Mouse (Mus musculus): Measurements from ENCODE around the gene Zmynd8. TPM values are rescaled to one million over a fixed set of nuclear protein-coding genes. Genes with fewer than 3 reads are reported as not detected.

Gene Zmynd8
- total RNA-seq, 1 experiment: 49.7 TPM

DNA sequence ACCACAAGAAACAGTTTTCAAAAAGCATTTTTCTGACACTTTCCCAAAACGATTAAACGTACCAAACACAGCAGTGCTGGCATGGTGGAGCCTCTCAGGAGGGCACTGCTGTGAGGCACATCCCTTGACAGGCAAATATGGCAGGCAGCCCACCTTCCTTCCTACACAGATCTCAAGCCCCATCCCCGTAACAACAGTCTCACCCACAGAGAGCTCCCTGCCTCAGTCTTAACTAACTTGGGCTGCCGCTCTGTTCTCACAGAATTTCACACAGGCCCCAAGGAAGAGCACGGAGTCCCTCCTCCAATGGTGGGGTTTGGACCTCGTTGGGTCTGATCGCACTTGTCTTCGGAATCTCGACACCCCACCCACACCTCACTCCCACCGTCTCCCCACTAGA lies 56.6 kb downstream of the Zmynd8 start:
- no peak for DNase-seq (ENCODE audit: low read depth, low spot score)
- Histone ChIP-seq H3K9me3 (ENCODE audit: control insufficient read depth, insufficient read depth, low read depth, low read length) (no peaks in the 10 kb centered on the region), H3K4me3 (ENCODE audit: insufficient read depth in 1 of 2, low read depth in 1 of 2, low read length in 2 of 2, poor library complexity in 1 of 2, severe bottlenecking in 1 of 2) (no peak overlapping the region), H3K4me1 (ENCODE audit: control insufficient read depth in 2 of 2, insufficient read depth in 2 of 2, low read length in 2 of 2, poor library complexity in 1 of 2) (peaks cover 0 to 6% of the 10 kb centered on the region in 2 experiments; a peak in 1 of 4 replicates), H3K9ac (ENCODE audit: insufficient read depth, low read depth, low read length, poor library complexity, severe bottlenecking) (no peak overlapping the region), H3K27ac (ENCODE audit: insufficient read depth, low read depth, low read length, poor library complexity, severe bottlenecking) (no peak overlapping the region), H3K36me3 (ENCODE audit: control insufficient read depth, insufficient read depth, low read length, poor library complexity, severe bottlenecking) (peaks cover 87% of the 10 kb centered on the region)
- in situ Hi-C loops (cut with MboI; ENCODE audit: low sequenced_read_pairs in 2 of 2, unreplicated experiment in 2 of 2): no loop called here
- TF ChIP-seq MAFK (IDR thresholded peaks at IDR 0.05; ENCODE audit: insufficient read depth, low read depth, low read length) (no peak), CHD2 (IDR thresholded peaks at IDR 0.05; ENCODE audit: low read depth, low read length) (no peak), ZNF384 (IDR thresholded peaks at IDR 0.05; ENCODE audit: low read depth, low read length) (no peak)

DNA sequence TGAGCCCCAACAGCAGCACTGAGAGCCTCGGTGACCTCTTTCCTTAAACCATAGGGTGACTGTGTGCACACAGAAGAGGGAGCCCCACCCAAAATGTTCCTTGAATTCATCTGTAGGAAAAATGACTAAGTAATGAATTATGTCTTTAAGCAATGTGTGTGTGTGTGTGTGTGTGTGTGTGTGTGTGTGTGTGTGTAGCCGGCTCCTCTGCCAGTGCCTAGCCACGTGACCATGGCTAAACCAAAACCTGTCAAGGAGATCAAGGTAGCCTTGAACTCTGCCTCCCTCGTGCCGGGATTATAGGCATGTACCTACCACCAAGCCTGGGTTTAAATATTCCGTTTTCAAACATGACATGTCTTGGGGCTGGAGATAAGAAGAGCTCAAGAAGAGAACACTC lies 57.0 kb downstream of the Zmynd8 start:
- no peak overlapping the region for H3K4me3 ChIP-seq (ENCODE audit: insufficient read depth in 1 of 2, low read depth in 1 of 2, low read length in 2 of 2, poor library complexity in 1 of 2, severe bottlenecking in 1 of 2)
- H3K9ac ChIP-seq (ENCODE audit: insufficient read depth, low read depth, low read length, poor library complexity, severe bottlenecking): no peak overlapping the region
- TF ChIP-seq HCFC1 (IDR thresholded peaks at IDR 0.05; ENCODE audit: borderline replicate concordance, insufficient read depth, low read length) (no peak), CHD2 (IDR thresholded peaks at IDR 0.05; ENCODE audit: low read depth, low read length) (no peak), ZC3H11A (IDR thresholded peaks at IDR 0.05; ENCODE audit: borderline replicate concordance, low read depth, low read length) (no peak), ZNF384 (IDR thresholded peaks at IDR 0.05; ENCODE audit: low read depth, low read length) (no peak), MAFK (IDR thresholded peaks at IDR 0.05; ENCODE audit: insufficient read depth, low read depth, low read length) (no peak)
- H3K27ac ChIP-seq (ENCODE audit: insufficient read depth, low read depth, low read length, poor library complexity, severe bottlenecking): no peak overlapping the region
- no peak for DNase-seq (ENCODE audit: low read depth, low spot score)
- H3K36me3 ChIP-seq (ENCODE audit: control insufficient read depth, insufficient read depth, low read length, poor library complexity, severe bottlenecking): peaks cover 87% of the 10 kb centered on the region
- in situ Hi-C loops (cut with MboI; ENCODE audit: low sequenced_read_pairs in 2 of 2, unreplicated experiment in 2 of 2): no loop called here
- no peaks in the 10 kb centered on the region for H3K9me3 ChIP-seq (ENCODE audit: control insufficient read depth, insufficient read depth, low read depth, low read length)
- H3K4me1 ChIP-seq (ENCODE audit: control insufficient read depth in 2 of 2, insufficient read depth in 2 of 2, low read length in 2 of 2, poor library complexity in 1 of 2): peaks cover 0 to 6% of the 10 kb centered on the region in 2 experiments; a peak in 1 of 4 replicates

DNA sequence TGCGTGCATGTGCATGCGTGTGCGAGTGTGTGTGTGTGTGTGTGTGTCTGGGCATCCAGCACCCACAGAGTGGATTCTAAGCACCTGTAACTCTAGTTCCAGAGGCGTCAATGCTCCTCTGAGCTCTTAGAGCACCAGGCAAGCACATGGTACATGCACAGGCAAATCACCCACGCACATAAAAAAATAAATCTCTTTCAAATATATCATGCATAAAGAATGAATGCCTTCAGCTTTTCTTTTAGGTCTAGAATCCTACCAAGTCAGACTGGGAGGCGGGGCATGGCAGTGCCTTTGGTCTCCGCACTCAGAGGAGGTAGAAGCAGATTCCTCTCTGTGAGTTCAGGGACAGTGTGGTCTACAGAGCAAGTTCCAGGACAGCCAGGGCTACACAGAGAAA lies 58.0 kb downstream of the Zmynd8 start:
- H3K4me1 ChIP-seq (ENCODE audit: control insufficient read depth in 2 of 2, insufficient read depth in 2 of 2, low read length in 2 of 2, poor library complexity in 1 of 2): peaks cover 0 to 8% of the 10 kb centered on the region in 2 experiments; a peak in 1 of 4 replicates
- no peaks in the 10 kb centered on the region for H3K9me3 ChIP-seq (ENCODE audit: control insufficient read depth, insufficient read depth, low read depth, low read length)
- H3K27ac ChIP-seq (ENCODE audit: insufficient read depth, low read depth, low read length, poor library complexity, severe bottlenecking): no peak overlapping the region
- H3K9ac ChIP-seq (ENCODE audit: insufficient read depth, low read depth, low read length, poor library complexity, severe bottlenecking): no peak overlapping the region
- no peak overlapping the region for H3K4me3 ChIP-seq (ENCODE audit: insufficient read depth in 1 of 2, low read depth in 1 of 2, low read length in 2 of 2, poor library complexity in 1 of 2, severe bottlenecking in 1 of 2)
- DNase-seq (ENCODE audit: low read depth, low spot score): no peak
- in situ Hi-C loops (cut with MboI; ENCODE audit: low sequenced_read_pairs in 2 of 2, unreplicated experiment in 2 of 2): no loop called here
- no peak for TF ChIP-seq ZNF384 (IDR thresholded peaks at IDR 0.05; ENCODE audit: low read depth, low read length)
- no peak for TF ChIP-seq CHD2 (IDR thresholded peaks at IDR 0.05; ENCODE audit: low read depth, low read length)
- TF ChIP-seq MAFK (IDR thresholded peaks at IDR 0.05; ENCODE audit: insufficient read depth, low read depth, low read length): no peak
- no peak for TF ChIP-seq ZC3H11A (IDR thresholded peaks at IDR 0.05; ENCODE audit: borderline replicate concordance, low read depth, low read length)
- no peak for TF ChIP-seq HCFC1 (IDR thresholded peaks at IDR 0.05; ENCODE audit: borderline replicate concordance, insufficient read depth, low read length)
- peaks cover 89% of the 10 kb centered on the region for H3K36me3 ChIP-seq (ENCODE audit: control insufficient read depth, insufficient read depth, low read length, poor library complexity, severe bottlenecking)

DNA sequence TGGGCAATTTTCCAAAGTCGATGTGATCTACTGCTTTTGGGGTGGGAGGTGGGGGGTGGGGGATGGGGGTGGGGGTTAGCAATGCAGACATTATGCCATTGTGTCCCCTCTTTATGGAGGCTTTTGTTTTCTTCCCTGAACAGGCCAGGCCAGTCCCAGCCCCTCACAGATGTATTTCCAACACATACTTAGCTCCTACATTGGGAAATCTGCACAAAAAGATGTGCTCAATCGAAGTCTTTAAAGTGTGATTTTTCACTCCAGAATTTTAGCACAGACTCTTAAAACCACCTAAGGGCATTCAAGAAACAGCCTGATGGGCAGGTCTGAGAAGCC lies 59.5 kb downstream of the Zmynd8 start:
- Histone ChIP-seq H3K27ac (ENCODE audit: insufficient read depth, low read depth, low read length, poor library complexity, severe bottlenecking) (no peak overlapping the region), H3K9me3 (ENCODE audit: control insufficient read depth, insufficient read depth, low read depth, low read length) (no peaks in the 10 kb centered on the region), H3K36me3 (ENCODE audit: control insufficient read depth, insufficient read depth, low read length, poor library complexity, severe bottlenecking) (peaks cover 88% of the 10 kb centered on the region), H3K9ac (ENCODE audit: insufficient read depth, low read depth, low read length, poor library complexity, severe bottlenecking) (no peak overlapping the region), H3K4me3 (ENCODE audit: insufficient read depth in 1 of 2, low read depth in 1 of 2, low read length in 2 of 2, poor library complexity in 1 of 2, severe bottlenecking in 1 of 2) (no peak overlapping the region), H3K4me1 (ENCODE audit: control insufficient read depth in 2 of 2, insufficient read depth in 2 of 2, low read length in 2 of 2, poor library complexity in 1 of 2) (peaks cover 0 to 13% of the 10 kb centered on the region in 2 experiments; a peak in 2 of 4 replicates)
- no peak for TF ChIP-seq ZC3H11A (IDR thresholded peaks at IDR 0.05; ENCODE audit: borderline replicate concordance, low read depth, low read length)
- no peak for TF ChIP-seq ZNF384 (IDR thresholded peaks at IDR 0.05; ENCODE audit: low read depth, low read length)
- no peak for TF ChIP-seq MAFK (IDR thresholded peaks at IDR 0.05; ENCODE audit: insufficient read depth, low read depth, low read length)
- no peak for TF ChIP-seq CHD2 (IDR thresholded peaks at IDR 0.05; ENCODE audit: low read depth, low read length)
- no peak for TF ChIP-seq HCFC1 (IDR thresholded peaks at IDR 0.05; ENCODE audit: borderline replicate concordance, insufficient read depth, low read length)
- in situ Hi-C loops (cut with MboI; ENCODE audit: low sequenced_read_pairs in 2 of 2, unreplicated experiment in 2 of 2): no loop called here
- DNase-seq (ENCODE audit: low read depth, low spot score): no peak

Measured in ES-E14 (cell line).